Mouse (Mus musculus): ENCODE measurements around the gene Acvrl1. TPM values are rescaled to one million over a fixed set of nuclear protein-coding genes. Genes with fewer than 3 reads are reported as not detected.
A peak's percentile ranks its signal among the peaks of the same experiment; 100 is the strongest.

Gene Acvrl1
- total RNA-seq, 2 experiments from 2014 or later: 13.4 to 17.5 TPM

GRCm38 (mm10) chr15:101170413-101170980 is 42.2 kb downstream of the Acvrl1 start:
- no peak for DNase-seq

GRCm38 (mm10) chr15:101171272-101171671 is 43.0 kb downstream of the Acvrl1 start:
- no peak for DNase-seq

GRCm38 (mm10) chr15:101172016-101172415 is 43.7 kb downstream of the Acvrl1 start:
- no peak for DNase-seq

- DNase-seq: peak; percentile 92 to 95
Measured at GRCm38 (mm10) chr15:101173421-101174211, 45.3 kb downstream of the Acvrl1 start, which contains the start of gene Acvr1b. Acvr1b (plus strand) TSS chr15:101174067.

GRCm38 (mm10) chr15:101174294-101175130 is 46.2 kb downstream of the Acvrl1 start:
- DNase-seq: no peak

- no peak for DNase-seq
Measured at GRCm38 (mm10) chr15:101175131-101175460, 46.8 kb downstream of the Acvrl1 start.

GRCm38 (mm10) chr15:101175613-101176283 is 47.4 kb downstream of the Acvrl1 start:
- DNase-seq: no peak

GRCm38 (mm10) chr15:101176284-101176680 is 48.0 kb downstream of the Acvrl1 start:
- DNase-seq: no peak

- DNase-seq: no peak
Measured at GRCm38 (mm10) chr15:101176795-101177691, 48.7 kb downstream of the Acvrl1 start.

GRCm38 (mm10) chr15:101180363-101181105 is 52.2 kb downstream of the Acvrl1 start:
- DNase-seq: no peak

- no peak for DNase-seq
Measured at GRCm38 (mm10) chr15:101181106-101181466, 52.8 kb downstream of the Acvrl1 start.

GRCm38 (mm10) chr15:101181500-101181899 is 53.2 kb downstream of the Acvrl1 start:
- DNase-seq: no peak

GRCm38 (mm10) chr15:101182676-101183075 is 54.4 kb downstream of the Acvrl1 start:
- DNase-seq: no peak

- DNase-seq: no peak
Measured at GRCm38 (mm10) chr15:101184300-101184699, 56.0 kb downstream of the Acvrl1 start.

- DNase-seq: no peak
Measured at GRCm38 (mm10) chr15:101185549-101185948, 57.2 kb downstream of the Acvrl1 start.

GRCm38 (mm10) chr15:101187907-101188306 is 59.6 kb downstream of the Acvrl1 start:
- DNase-seq: no peak

GRCm38 (mm10) chr15:101189981-101190761 is 61.8 kb downstream of the Acvrl1 start:
- no peak for DNase-seq

GRCm38 (mm10) chr15:101190762-101191150 is 62.4 kb downstream of the Acvrl1 start:
- DNase-seq: no peak

- peak; percentile 77 to 79 for DNase-seq
Measured at GRCm38 (mm10) chr15:101191459-101192259, 63.3 kb downstream of the Acvrl1 start.

Measured in adrenal gland, postnatal 36 days (tissue).